Mouse (Mus musculus): Measurements from ENCODE around the gene Rin2.
A peak's percentile ranks its signal among the peaks of the same experiment; 100 is the strongest.
"Not testable (repeated sequence)": the region's sequence is repeated elsewhere in the genome, so short reads cannot be mapped to it uniquely, and the experiment has no call there.

The Rin2 gene

DNA sequence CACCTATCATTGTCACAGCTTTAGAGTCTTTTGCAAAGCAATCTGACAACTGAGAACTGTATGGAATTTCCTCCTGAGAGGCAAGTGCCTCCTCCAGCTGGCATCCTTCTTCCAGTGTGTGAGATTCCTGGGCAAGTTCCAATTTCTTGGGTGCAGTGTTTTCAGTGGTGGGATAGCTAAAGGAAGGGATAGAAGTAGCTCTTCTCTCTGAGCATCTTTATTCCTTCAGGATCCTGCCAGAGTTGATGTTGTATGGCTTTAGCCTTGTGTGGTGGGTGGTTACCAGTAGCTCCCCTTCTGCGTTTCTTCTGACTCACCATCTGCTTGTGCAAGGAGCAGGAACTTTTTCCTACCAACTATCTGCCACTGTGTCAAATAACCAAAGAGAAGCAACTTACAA, 9.1 kb downstream of the Rin2 start:
- no peak for DNase-seq

DNA sequence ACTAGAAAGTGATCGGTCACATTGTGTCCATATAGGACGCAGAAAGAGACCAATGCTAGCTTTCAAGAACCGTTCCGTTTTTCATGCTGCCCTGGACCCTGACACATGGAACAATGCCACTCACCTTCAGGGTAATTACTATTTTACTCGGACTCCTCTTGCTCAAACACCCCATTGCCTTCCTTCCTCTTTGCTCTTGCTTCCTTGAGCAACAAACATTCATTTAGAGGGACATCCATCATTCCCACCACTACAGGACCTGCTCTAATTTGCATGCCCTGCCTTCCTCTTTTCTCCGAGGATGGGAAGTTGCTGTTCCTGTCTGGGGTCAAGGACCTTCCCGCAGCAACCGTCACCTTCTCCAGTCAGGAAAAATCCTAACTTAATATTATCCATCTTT, 9.9 kb downstream of the Rin2 start:
- DNase-seq, result no peak

DNA sequence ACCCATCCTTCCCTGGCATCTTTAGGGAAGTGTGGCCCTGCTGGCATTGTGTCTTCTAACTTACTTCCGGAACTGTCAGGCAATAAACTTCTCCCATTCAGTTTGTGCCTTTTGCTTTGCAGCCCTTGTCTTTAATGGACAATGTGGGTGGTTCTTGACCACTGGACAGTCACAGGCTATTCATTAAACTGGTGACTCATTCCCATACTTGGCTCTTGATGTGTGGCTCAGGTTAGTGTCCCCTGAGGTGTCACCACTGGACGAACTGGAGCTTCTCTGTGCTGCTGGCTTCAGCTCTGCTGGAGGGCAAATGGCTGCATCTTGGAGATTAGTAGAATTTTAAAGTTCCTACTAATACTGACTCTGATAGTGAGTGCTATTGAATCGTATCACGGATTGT, 11.0 kb downstream of the Rin2 start:
- no peak for DNase-seq

GRCm38 (mm10) chr2:145691367-145692009, 16.5 kb downstream of the Rin2 start:
- DNase-seq, result no peak

DNA sequence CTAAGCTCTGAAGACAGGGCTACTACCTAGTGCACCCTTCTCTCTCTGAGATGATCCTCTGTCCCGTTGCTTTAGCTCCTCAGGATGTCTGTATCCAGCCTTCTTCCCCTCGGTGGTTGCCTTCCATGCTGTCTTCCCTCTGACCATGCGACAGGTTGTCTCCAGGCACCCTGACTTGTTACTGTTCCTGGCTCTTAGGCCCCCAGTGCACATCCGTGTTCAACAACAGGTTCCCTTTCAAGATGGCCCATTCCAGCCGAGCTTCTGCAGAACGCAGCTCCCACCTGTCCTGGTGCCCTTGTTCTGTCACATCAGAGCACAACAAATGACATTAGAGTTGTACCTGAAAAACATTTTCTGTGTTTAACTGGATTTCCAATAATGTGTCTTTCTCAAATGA, 22.1 kb downstream of the Rin2 start:
- DNase-seq, result no peak

DNA sequence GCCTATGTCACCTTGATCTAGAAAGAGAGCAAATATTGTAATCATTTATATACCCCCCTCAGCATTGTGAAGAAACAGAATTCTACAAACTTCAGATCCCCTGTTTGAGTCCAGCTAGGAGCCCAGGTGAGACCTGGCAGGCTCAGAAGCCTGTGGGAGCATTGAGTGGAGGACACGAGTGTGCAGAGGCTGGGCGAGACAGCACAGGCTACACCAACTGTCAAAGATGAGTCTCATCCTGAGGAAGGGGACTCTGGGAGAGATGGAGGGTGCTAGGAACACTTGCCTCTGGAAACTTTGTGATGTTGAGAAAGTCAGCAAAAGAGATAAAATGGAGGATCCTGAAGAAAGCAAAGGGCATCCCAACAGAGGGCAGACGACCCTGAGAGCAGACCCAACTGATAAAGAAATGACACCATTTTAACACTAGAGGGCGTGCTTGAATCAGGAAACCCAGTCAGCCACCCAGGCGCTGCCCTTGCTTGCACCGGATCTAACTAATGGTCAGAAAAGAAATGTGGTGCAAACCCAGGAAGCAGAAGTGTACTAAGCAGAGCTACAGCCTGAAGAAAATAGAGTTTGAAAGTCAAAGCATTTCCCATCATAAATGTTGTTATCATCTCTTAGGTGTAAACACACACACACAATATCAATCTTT, 24.5 kb downstream of the Rin2 start:
- DNase-seq, result peak; percentile 58

- DNase-seq, result no peak
These were observed 25.4 kb downstream of the Rin2 start for GRCm38 (mm10) chr2:145700237-145700985.

DNA sequence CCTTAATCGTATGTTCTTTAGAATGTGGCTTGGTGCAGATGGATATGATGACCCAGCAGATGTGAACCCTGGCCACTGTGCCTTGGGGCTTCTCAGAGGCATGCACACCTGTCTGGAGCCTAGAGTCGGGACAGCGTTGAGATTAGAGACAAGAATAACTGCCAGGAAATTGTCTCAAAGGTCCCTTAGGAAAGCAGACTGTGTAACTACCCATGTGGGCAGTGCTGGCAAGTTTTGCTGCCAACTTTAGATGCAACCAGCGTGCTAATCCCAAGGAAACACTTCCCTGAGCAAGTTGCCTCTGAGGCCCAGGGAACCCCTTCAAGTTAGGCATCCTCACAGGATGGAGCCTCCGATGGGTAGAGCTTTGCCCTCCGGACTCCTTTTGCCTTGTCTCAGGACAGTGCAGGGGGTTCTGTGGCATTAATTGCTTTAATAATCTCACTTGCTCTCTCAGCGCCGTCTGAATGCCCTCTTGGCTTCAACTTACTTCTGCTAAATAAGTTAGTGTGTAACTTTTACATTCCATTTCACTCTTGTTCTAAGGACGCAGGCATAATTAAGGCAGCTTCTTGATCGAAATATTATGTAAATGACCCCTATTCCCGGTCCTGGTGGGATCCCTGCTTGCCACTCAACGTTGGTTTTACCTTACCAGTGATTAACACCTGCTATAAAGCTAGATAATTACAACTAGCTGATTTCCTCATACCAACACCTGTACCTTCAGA, 26.8 kb downstream of the Rin2 start:
- DNase-seq, result peak; percentile 62

DNA sequence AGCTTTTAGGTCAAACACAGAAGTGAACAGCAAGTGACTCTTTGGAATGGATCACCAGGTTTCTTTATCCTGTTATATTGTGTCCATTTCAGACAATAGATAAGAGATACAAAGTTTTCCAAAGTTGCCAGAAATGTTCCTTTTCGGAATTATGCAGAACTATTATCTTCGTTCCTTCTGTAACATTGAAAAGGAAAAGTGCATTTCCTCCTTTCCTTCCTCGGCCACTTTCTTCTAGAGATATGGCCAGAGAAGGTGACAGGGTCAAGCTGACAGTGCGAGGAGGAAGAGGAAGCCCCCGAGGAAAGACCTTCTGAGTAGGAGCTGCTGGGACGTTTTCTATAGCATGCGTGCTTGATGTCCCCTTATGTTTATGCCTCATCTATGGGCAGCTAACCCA, 29.7 kb downstream of the Rin2 start:
- no peak for DNase-seq

DNA sequence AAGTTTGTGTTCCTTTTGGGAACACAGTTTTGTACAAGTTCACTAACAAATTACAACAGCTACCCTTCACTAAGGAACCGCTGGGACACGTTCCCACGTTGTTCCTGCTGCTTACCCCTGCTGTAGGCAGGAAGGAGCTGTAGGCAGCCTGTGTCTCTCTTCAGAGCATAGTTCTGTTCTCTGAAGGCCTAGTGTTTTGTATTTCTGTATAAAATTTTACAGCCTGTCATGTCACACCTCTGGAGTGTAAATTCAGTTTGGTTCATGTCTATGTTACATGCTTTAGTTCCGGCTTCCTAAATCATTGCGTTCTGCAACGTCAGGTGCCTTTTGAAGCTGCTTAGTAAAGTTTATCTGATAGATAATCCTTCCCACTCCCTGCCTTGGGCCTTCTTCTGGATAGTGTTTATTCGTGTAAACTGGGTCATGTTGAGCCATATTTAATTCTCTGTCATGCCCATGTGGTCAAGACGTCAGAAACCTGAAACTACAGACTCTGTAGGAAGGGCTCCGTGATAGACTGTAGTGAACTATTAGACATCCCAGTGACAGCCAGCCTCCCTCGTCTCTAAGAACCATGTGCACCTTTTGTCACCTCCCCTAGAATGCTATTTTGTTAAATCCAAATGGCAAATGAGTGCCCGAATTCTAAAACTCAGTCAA, 34.8 kb downstream of the Rin2 start:
- no peak for DNase-seq

GRCm38 (mm10) chr2:145711512-145711911, 36.5 kb downstream of the Rin2 start:
- no peak for DNase-seq

GRCm38 (mm10) chr2:145712026-145712425, 37.0 kb downstream of the Rin2 start:
- DNase-seq, result no peak

GRCm38 (mm10) chr2:145717539-145717938, 42.5 kb downstream of the Rin2 start:
- no peak for DNase-seq

DNA sequence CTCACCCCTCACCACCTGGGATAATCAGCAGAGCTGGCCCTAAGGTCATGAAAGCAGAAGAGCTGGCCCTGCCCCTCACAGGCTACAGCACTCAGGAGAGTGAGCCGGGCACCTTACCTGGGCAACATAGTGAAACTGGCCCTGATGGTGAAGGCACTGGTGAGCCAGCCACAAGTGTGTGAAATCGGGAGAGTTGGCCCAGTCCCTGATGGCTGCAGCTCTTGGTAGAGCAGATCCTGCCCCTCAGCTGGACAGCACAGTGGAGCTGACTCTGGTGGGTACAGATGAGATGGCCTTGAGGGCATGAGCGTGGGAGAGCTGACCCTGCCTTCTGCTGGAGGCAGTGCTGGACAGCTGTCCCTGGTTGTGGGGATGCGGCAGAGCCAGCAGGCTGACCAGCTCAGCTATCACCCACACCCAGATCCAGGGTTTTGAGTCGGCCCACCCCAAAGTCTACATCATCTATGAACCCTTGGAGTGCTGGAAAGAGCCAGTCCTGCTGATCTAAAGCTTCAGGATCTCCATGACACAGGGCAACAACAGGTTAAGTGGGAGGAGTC, 43.7 kb downstream of the Rin2 start:
- no peak for DNase-seq

- DNase-seq, result no peak
These were observed 45.1 kb downstream of the Rin2 start for GRCm38 (mm10) chr2:145720157-145720556.

GRCm38 (mm10) chr2:145720743-145721142, 45.7 kb downstream of the Rin2 start:
- DNase-seq, result no peak

GRCm38 (mm10) chr2:145722304-145722703, 47.3 kb downstream of the Rin2 start:
- not testable (repeated sequence) for DNase-seq

- DNase-seq, result no peak
These were observed 49.3 kb downstream of the Rin2 start for GRCm38 (mm10) chr2:145724288-145724687.

- DNase-seq, result no peak
These were observed 54.4 kb downstream of the Rin2 start for GRCm38 (mm10) chr2:145729414-145729813.

DNA sequence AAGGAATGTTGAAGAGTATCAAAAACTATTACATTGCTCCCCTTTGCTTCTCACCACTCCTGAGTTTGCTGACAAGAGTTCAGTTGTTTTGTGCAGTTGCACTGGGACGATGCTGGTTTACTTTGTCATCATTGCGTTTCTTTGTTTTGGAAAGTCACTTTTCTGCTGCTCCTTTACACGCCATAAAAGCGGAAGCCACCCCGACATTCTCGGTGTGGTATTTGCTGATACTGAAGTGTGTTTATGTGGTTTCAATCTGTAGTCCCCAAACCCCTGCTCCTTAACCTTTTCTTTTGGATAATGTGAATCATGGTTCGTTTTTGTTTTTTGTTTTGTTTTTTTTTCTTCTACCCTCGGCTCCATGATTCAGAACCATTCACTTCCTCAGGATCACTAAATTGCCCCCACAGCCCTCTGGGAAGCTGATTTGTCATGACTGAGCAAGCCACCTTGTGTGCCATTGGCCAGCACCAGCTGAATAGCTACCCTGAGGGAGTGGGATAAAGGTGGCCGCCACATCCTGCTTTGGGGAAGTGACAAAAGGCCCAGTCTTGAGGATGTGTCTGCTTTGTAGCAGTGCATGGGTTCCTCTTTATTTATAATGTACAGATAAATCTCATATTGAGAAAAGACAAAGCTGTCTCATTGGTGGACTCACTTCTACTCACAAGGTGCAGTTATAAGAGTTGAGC, 55.3 kb downstream of the Rin2 start:
- no peak for DNase-seq

- no peak for DNase-seq
These were observed 55.9 kb downstream of the Rin2 start for GRCm38 (mm10) chr2:145730905-145731304.

DNA sequence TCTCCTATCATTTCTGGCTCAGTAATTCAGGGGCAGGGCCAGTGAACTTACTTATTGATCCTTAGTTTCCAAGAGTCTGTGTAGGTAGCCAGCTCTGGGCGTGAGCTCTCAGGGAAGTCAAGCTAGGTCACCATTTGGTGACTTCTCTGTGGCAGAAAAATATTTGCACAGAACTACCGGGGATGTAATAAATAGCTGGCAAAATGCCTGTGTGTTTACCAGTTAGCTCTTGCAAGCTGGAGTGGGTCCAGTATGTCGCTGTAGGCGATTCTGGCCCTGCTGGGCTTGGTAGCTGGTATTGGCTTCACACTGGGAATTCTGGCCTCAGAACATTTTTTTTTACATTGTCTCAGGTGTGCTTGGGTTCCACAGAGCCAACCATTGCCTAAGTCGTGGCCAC, 60.1 kb downstream of the Rin2 start:
- no peak for DNase-seq
